Mouse (Mus musculus) liver, embryonic 15.5 days (tissue): Measurements from ENCODE around the gene Olfr223. TPM values are rescaled to one million over a fixed set of nuclear protein-coding genes. Genes with fewer than 3 reads are reported as not detected.
"Not testable (repeated sequence)": the region's sequence is repeated elsewhere in the genome, so short reads cannot be mapped to it uniquely, and the experiment has no call there.

ENCODE experiments used
- ATAC-seq: fragments of 200-750 bp; cut with Nextera tagmentation; 2 replicates; pipeline ENCODE4 v1.8.0; 2017; ENCODE audit warnings: moderate number of reproducible peaks, mild to moderate bottlenecking, moderate library complexity; ENCODE audit not compliant: insufficient read depth
- H3K27ac ChIP-seq: fragments of 300-500 bp; sonication (generic); replicated peaks from 2 replicates; pipeline ENCODE4 v1.5.1; 2015; ENCODE audit warnings: mild to moderate bottlenecking, inconsistent platforms
- H3K27me3 ChIP-seq: fragments of 300-500 bp; sonication (generic); 2 replicates; pipeline ENCODE4 v1.6.1; 2015; ENCODE audit warnings: mild to moderate bottlenecking, inconsistent platforms
- H3K36me3 ChIP-seq: fragments of 300-500 bp; sonication (generic); replicated peaks from 2 replicates; pipeline ENCODE4 v1.6.1; 2015; ENCODE audit warnings: moderate library complexity, mild to moderate bottlenecking, inconsistent platforms
- H3K4me1 ChIP-seq: fragments of 300-500 bp; sonication (generic); replicated peaks from 2 replicates; pipeline ENCODE4 v1.6.1; 2015; ENCODE audit warnings: inconsistent platforms
- H3K4me2 ChIP-seq: fragments of 300-500 bp; sonication (generic); 2 replicates; pipeline ENCODE4 v1.6.1; 2015; ENCODE audit warnings: moderate library complexity, mild to moderate bottlenecking, inconsistent platforms
- H3K4me3 ChIP-seq: fragments of 300-500 bp; sonication (generic); replicated peaks from 2 replicates; pipeline ENCODE4 v1.5.1; 2015; ENCODE audit warnings: mild to moderate bottlenecking, inconsistent platforms
- H3K9ac ChIP-seq: fragments of 300-500 bp; sonication (generic); 2 replicates; pipeline ENCODE4 v1.6.1; 2015; ENCODE audit warnings: moderate library complexity, mild to moderate bottlenecking, inconsistent platforms
- H3K9me3 ChIP-seq: fragments of 300-500 bp; sonication (generic); replicated peaks from 2 replicates; pipeline ENCODE4 v1.6.1; 2016; ENCODE audit warnings: inconsistent platforms
- whole genome bisulfite sequencing: fragments of 180-500 bp; shearing (Covaris S2); methylation state at CpG from one replicate; pipeline ENCODE4 v1.1.7; 2015; ENCODE audit warnings: mixed read lengths; ENCODE audit not compliant: insufficient replicate concordance; 5-methylcytosine and 5-hydroxymethylcytosine counted together
- polyA plus RNA-seq: library from polyadenylated mRNA; unstranded; fragments of >200 nt; fragmentation: Nextera tagmentation; extraction: Ambion mirVana; gene quantifications from 2 replicates; pipeline ENCODE4 v1.2.1, GENCODE M21; 2015

Olfr223 gene
- polyA plus RNA-seq, 1 experiment from 2014 or later = not detected

DNA sequence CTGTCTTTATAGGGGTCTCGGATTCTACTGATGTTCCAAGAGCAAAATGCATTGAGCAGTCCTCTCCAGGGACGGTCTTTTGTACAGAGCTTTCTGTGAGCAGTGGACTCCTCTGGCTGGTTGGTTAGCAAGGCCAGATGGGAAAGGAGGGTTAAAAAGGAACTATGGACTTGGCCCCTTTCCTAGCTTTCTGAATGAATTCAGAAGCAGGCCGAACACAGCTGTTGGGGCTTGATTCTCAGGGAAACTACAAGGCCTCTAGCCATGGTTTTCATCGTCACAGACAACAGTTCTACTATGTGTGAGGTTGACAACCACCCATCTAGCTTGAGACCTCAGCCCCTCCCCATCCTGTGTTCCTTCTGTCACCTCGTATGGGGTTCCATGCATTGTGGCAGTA lies 36.8 kb upstream of the Olfr223 start:
- 50% methylated on average over 5 of the region's 5 CpGs for WGBS
- Histone ChIP-seq H3K4me3 (no peak overlapping the region), H3K4me1 (peaks cover 3% of the 10 kb centered on the region), H3K4me2 (no peak overlapping the region), H3K9ac (no peak overlapping the region), H3K36me3 (no peaks in the 10 kb centered on the region), H3K27me3 (0 out of 2 replicates have a peak, but pooled peaks cover 4% of the 10 kb centered on the region), H3K27ac (no peak overlapping the region), H3K9me3 (no peaks in the 10 kb centered on the region)
- no peak for ATAC-seq

DNA sequence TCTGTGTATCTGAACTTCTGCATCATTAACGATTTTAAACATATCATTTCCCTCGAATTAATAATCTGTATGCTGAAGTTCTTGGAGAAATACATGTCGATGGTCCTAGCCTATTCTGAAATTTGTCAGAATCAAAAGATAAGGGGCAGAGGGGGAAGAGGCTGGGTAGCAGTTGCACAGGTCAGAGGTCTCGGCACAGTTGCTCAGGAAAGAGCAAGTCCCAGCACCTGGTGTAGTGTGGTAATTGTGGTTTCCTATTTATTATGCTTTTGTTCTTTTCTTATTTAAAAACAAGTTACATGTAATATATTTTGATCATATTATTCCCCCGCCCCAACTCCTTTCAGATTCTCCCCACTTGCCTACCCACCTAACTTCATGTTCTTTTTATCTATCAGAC lies 35.1 kb upstream of the Olfr223 start:
- Histone ChIP-seq H3K27ac (no peak overlapping the region), H3K4me2 (no peak overlapping the region), H3K4me1 (peaks cover 2% of the 10 kb centered on the region), H3K9ac (no peak overlapping the region), H3K36me3 (no peaks in the 10 kb centered on the region), H3K27me3 (0 out of 2 replicates have a peak, but pooled peaks cover 4% of the 10 kb centered on the region), H3K4me3 (no peak overlapping the region), H3K9me3 (no peaks in the 10 kb centered on the region)
- 41% methylated on average over 5 of the region's 5 CpGs for WGBS
- no peak for ATAC-seq

DNA sequence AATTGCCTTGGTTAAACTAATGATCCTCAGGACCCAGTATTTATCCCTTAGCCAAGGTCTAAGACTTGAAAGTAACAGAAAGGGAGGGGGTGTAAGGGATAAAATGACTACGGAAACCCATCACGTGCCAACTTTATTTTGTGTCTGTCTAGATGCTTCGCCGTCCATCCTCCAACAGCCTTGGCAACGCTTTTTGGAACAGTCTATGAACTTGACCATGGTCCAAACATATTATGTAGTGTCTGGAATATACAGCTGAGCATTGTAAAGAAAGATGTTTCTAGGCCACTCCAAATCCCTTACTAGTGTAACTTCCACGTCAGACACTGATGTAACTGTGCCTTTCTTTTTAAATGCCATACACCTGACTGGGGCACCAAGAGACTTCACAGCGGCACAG lies 33.1 kb upstream of the Olfr223 start:
- no peak for ATAC-seq
- Histone ChIP-seq H3K27me3 (0 out of 2 replicates have a peak, but pooled peaks cover under 1% of the 10 kb centered on the region), H3K9ac (no peak overlapping the region), H3K27ac (no peak overlapping the region), H3K9me3 (no peaks in the 10 kb centered on the region), H3K36me3 (no peaks in the 10 kb centered on the region), H3K4me2 (no peak overlapping the region), H3K4me3 (no peak overlapping the region), H3K4me1 (no peaks in the 10 kb centered on the region)
- 79% methylated on average over 7 of the region's 7 CpGs for WGBS

DNA sequence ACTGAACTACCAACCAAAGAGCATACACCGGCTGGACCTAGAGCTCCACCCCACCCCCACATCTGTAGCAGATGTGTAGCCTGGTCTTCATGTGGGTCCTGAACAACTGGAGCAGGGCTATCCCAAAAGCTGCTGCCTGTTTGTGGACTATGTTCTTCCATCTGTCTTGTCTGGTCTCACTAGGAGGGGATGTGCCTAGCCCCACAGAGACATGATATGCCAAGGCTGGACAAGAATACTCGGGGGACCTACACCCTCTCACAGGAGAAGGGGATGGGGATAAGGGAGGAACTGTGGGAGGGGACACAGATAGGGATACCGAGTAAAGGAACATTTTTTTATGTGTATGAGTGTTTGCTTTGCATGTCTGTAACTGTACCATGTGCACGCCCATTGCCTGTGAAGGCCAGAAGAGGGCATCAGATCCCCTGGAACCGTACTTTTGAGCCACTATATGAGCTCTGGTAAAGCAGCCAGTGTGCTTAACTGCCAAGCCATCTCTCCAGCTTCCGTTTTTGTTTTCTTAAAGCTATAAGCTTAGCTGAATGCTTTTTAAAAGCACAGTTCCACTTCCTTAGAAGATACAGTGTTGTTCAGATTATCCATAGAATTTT lies 31.0 kb upstream of the Olfr223 start:
- ATAC-seq = no peak
- Histone ChIP-seq H3K4me3 (no peak overlapping the region), H3K4me2 (no peak overlapping the region), H3K27me3 (no peaks in the 10 kb centered on the region), H3K9me3 (no peaks in the 10 kb centered on the region), H3K9ac (no peak overlapping the region), H3K4me1 (no peaks in the 10 kb centered on the region), H3K36me3 (no peaks in the 10 kb centered on the region), H3K27ac (no peak overlapping the region)
- 18% methylated on average over 6 of the region's 6 CpGs for WGBS

DNA sequence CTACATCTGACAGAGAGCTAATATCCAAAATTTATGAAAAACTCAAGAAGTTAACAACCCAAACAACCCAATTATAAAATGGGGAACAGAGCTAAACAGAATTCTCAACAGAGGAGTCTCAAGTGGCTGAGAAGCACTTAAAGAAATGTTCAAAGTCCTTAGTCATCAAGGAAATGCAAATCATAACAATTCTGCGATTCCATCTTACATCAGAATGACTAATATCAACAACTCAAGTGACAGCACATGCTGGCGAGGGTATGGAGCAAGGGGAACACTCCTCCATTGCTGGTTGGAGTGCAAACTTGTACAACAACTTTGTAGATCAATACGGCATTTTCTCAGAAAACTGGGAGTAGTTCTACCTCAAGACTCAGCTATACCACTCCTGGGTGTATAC lies 29.1 kb upstream of the Olfr223 start:
- no peak for ATAC-seq
- H3K36me3 ChIP-seq = no peaks in the 10 kb centered on the region
- no peaks in the 10 kb centered on the region for H3K27me3 ChIP-seq
- WGBS = 42% methylated on average over 3 of the region's 3 CpGs
- no peak overlapping the region for H3K9ac ChIP-seq
- no peak overlapping the region for H3K27ac ChIP-seq
- H3K4me1 ChIP-seq = no peaks in the 10 kb centered on the region
- H3K9me3 ChIP-seq = no peaks in the 10 kb centered on the region
- H3K4me3 ChIP-seq = no peak overlapping the region
- no peak overlapping the region for H3K4me2 ChIP-seq

DNA sequence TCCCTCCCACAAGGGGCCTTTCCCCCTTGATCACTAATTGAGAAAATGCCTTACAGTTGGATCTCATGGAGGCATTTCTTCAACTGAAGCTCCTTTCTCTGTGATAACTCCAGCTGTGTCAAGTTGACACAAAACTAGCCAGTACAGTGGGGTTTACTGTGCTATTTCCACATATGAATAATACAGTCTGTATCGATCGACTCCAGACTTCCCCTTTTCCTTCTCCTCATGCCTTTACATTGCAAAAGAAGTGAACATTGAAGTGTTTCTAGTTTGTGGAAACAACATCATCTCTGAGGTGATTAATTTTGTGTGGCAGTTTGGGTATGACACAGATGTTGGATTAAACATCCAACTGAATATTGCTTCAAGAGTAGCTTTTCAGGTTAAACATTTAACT lies 23.9 kb upstream of the Olfr223 start:
- H3K27me3 ChIP-seq, ATAC-seq, H3K36me3 ChIP-seq, H3K4me1 ChIP-seq, H3K4me3 ChIP-seq, H3K9me3 ChIP-seq, H3K4me2 ChIP-seq, H3K9ac ChIP-seq, H3K27ac ChIP-seq: not testable (repeated sequence)
- 60% methylated on average over 2 of the region's 2 CpGs for WGBS

DNA sequence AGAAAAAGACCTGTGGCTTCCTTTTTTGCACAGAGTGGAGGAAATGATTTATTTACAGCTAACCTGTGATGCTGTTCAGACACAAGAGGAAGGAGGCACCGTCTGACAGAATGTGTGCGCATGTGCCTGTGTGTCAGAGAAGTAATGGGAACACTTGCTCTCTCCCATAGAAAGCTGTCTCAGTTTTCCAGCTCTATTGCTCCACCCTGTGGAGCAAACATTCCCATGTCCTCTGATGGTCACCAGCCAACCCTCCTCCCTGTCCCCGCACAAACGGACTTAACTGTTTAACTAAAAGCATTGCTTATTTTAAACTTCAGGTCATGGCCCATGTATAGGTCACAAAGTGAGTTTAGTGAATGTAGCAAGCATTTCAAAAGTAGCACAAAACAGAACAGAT lies 21.0 kb upstream of the Olfr223 start:
- no peak overlapping the region for H3K4me3 ChIP-seq
- H3K9me3 ChIP-seq = no peaks in the 10 kb centered on the region
- ATAC-seq = no peak
- no peak overlapping the region for H3K9ac ChIP-seq
- no peak overlapping the region for H3K4me2 ChIP-seq
- H3K27me3 ChIP-seq = peaks cover 7% of the 10 kb centered on the region; the same call in 1 of the 2 replicates
- no peaks in the 10 kb centered on the region for H3K36me3 ChIP-seq
- H3K4me1 ChIP-seq = no peaks in the 10 kb centered on the region
- H3K27ac ChIP-seq = no peak overlapping the region
- WGBS = 52% methylated on average over 4 of the region's 4 CpGs

DNA sequence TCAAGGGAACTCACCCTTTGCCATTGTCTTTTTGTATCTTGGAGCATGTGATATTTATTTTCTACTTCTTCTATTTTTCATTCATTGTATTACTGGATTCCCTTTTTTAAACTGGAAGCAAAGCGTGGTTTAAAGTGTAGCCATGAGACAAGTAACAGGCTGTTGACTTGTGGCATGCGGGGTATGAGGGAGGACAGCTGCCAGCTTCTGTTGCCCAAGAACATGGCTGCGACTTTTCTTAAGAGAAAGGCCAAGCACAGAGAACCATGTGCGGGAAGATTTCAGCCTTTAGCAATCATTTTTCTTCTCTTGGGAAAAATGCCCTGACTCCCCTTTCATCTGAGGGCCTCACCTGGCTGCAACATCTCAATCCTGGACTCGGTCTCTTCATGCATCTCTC lies 18.6 kb upstream of the Olfr223 start:
- no peak overlapping the region for H3K27ac ChIP-seq
- H3K36me3 ChIP-seq = no peaks in the 10 kb centered on the region
- peaks cover 7% of the 10 kb centered on the region; the same call in 1 of the 2 replicates for H3K27me3 ChIP-seq
- H3K4me2 ChIP-seq = no peak overlapping the region
- H3K9me3 ChIP-seq = no peaks in the 10 kb centered on the region
- no peak overlapping the region for H3K4me3 ChIP-seq
- WGBS = 53% methylated on average over 5 of the region's 5 CpGs
- ATAC-seq = no peak
- no peak overlapping the region for H3K9ac ChIP-seq
- no peaks in the 10 kb centered on the region for H3K4me1 ChIP-seq

DNA sequence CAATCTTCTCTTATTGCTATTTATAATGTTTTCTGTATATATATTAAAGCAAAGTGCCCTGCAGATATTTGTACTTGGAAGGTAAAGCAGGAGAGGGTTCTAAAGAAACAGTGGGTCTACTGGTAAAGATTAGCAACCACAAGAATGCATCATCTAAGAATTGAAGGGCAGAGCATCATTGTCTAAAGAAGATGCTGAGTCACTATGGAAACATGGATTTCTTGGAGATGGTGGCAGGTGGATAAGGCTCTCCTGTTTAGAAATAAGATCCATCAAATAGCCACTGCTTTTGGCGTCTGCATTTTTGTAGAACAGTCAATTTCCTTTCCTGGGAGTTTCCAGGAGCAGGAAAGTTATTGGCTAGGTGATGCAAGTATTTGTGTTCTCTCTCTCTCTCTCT lies 9.2 kb upstream of the Olfr223 start:
- Histone ChIP-seq H3K27me3 (0 out of 2 replicates have a peak, but pooled peaks cover 6% of the 10 kb centered on the region), H3K4me3 (no peak overlapping the region), H3K9me3 (no peaks in the 10 kb centered on the region), H3K4me1 (no peaks in the 10 kb centered on the region), H3K9ac (no peak overlapping the region), H3K27ac (no peak overlapping the region), H3K4me2 (no peak overlapping the region), H3K36me3 (no peaks in the 10 kb centered on the region)
- WGBS = 33% methylated on average over 1 of the region's 1 CpGs
- ATAC-seq = no peak

DNA sequence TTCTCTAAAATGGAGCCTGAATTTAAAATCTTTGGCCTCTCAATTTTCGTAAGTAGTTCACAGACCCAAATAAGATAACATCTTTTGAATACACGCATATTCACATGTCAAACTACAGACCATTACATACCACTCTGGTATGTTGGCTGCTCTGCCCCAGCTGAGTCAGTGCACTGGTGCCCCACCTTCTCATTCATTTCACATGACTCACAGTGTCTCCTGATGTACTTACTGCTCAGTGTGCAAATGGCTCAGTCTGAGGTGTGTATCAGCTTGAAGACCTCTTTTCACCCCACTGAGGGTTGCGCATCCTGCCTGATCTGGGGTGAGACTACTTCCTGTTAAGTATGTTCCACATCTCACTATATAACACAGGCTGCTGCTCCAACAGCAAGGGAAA lies 7.8 kb upstream of the Olfr223 start:
- Histone ChIP-seq H3K4me3 (no peak overlapping the region), H3K4me1 (no peaks in the 10 kb centered on the region), H3K27ac (no peak overlapping the region), H3K9me3 (no peaks in the 10 kb centered on the region), H3K36me3 (no peaks in the 10 kb centered on the region), H3K9ac (no peak overlapping the region), H3K4me2 (no peak overlapping the region), H3K27me3 (0 out of 2 replicates have a peak, but pooled peaks cover 6% of the 10 kb centered on the region)
- ATAC-seq = no peak
- 68% methylated on average over 3 of the region's 3 CpGs for WGBS

DNA sequence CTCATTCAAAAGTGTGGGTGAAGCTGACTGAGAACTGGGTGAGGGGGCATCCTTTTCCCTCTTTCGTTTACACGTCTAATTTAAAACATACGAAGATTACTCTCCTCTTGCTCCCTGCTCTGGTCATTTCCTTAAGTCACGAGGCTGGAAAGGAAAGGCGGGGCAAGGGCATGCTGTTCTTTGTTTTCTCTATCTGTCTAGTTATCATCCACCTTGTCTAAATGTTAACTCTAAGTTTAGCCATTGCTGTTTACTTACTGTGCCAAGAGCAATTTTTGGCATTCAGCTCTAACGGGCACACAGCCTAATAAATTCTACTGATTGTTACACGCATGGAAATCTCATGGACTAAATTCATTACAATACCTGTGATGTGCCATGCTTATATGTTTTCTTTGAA lies 6.1 kb upstream of the Olfr223 start:
- no peak overlapping the region for H3K4me2 ChIP-seq

DNA sequence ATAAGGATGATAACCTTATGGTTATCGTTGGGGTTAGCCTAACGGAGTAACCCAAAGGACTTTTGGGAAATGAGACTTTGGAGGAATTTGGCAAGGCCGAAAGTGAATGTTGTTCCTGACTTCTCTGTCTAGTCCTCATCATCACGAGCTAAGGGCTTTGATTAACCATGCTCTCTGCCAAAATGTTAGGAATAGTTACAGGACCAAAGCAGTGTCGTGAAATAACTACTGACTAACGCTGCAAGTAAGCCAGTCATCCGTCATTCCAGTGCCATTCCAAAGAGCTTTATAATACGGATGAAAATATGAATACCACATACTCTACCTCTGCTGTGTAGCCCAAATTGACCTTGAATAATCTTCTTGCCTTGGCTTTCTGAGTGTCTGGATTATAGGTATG lies 3.9 kb upstream of the Olfr223 start:
- Histone ChIP-seq H3K4me1 (no peaks in the 10 kb centered on the region), H3K9ac (no peak overlapping the region), H3K4me2 (no peak overlapping the region), H3K27me3 (0 out of 2 replicates have a peak, but pooled peaks cover 6% of the 10 kb centered on the region), H3K9me3 (no peaks in the 10 kb centered on the region), H3K36me3 (no peaks in the 10 kb centered on the region), H3K4me3 (no peak overlapping the region), H3K27ac (no peak overlapping the region)
- no peak for ATAC-seq
- WGBS = 64% methylated on average over 8 of the region's 8 CpGs

More for the DNA sequence above, 6.1 kb upstream of the Olfr223 start:
- WGBS = 52% methylated on average over 7 of the region's 7 CpGs
- no peak overlapping the region for H3K27ac ChIP-seq
- no peaks in the 10 kb centered on the region for H3K9me3 ChIP-seq
- H3K9ac ChIP-seq = no peak overlapping the region
- no peaks in the 10 kb centered on the region for H3K4me1 ChIP-seq
- no peak overlapping the region for H3K4me3 ChIP-seq
- ATAC-seq = no peak
- H3K27me3 ChIP-seq = 0 out of 2 replicates have a peak, but pooled peaks cover 6% of the 10 kb centered on the region
- H3K36me3 ChIP-seq = no peaks in the 10 kb centered on the region
